Mouse (Mus musculus) urinary bladder, postnatal 36 days (tissue): ENCODE data around the gene Gm21969.

Experiments
- DNase-seq, 2 experiments: peaks; one replicate each; pipeline ENCODE4 v3.0.0; 2022; ENCODE audit warnings: low spot score in 2 of 2, mixed read lengths in 1 of 2

Gm21969 gene

GRCm38 (mm10) chr4:139619765-139620164, 16.8 kb downstream of the Gm21969 start:
- no peak for DNase-seq

GRCm38 (mm10) chr4:139622373-139623282, 19.6 kb downstream of the Gm21969 start, which contains the start of gene Aldh4a1:
TSS of gene Aldh4a1 (plus strand) at chr4:139622866.
- DNase-seq: peak; percentile 77 to 89

- no peak for DNase-seq
Measured at GRCm38 (mm10) chr4:139623434-139624115, 20.6 kb downstream of the Gm21969 start.

GRCm38 (mm10) chr4:139624116-139624489, 21.1 kb downstream of the Gm21969 start:
- no peak for DNase-seq

- DNase-seq: peak in 1 of 2 experiments; percentile 66
Measured at GRCm38 (mm10) chr4:139624706-139625105, 21.7 kb downstream of the Gm21969 start.

GRCm38 (mm10) chr4:139627361-139627760, 24.4 kb downstream of the Gm21969 start:
- no peak for DNase-seq

- DNase-seq: no peak
Measured at GRCm38 (mm10) chr4:139630171-139630570, 27.2 kb downstream of the Gm21969 start.

- no peak for DNase-seq
Measured at GRCm38 (mm10) chr4:139631141-139631540, 28.2 kb downstream of the Gm21969 start.

- no peak for DNase-seq
Measured at GRCm38 (mm10) chr4:139631569-139632253, 28.7 kb downstream of the Gm21969 start.

- no peak for DNase-seq
Measured at GRCm38 (mm10) chr4:139632254-139632580, 29.2 kb downstream of the Gm21969 start.

GRCm38 (mm10) chr4:139636373-139636772, 33.4 kb downstream of the Gm21969 start:
- peak in 1 of 2 experiments; percentile 65 for DNase-seq

- no peak for DNase-seq
Measured at GRCm38 (mm10) chr4:139637847-139638246, 34.9 kb downstream of the Gm21969 start.

GRCm38 (mm10) chr4:139638356-139638755, 35.4 kb downstream of the Gm21969 start:
- DNase-seq: no peak

GRCm38 (mm10) chr4:139639801-139640200, 36.8 kb downstream of the Gm21969 start:
- no peak for DNase-seq

GRCm38 (mm10) chr4:139640333-139640732, 37.3 kb downstream of the Gm21969 start:
- DNase-seq: no peak

- no peak for DNase-seq
Measured at GRCm38 (mm10) chr4:139640775-139641174, 37.8 kb downstream of the Gm21969 start.

GRCm38 (mm10) chr4:139641829-139642425, 38.9 kb downstream of the Gm21969 start:
- DNase-seq: no peak

- DNase-seq: peak; percentile 67 to 72
Measured at GRCm38 (mm10) chr4:139643972-139644371, 41.0 kb downstream of the Gm21969 start.

GRCm38 (mm10) chr4:139646916-139647315, 43.9 kb downstream of the Gm21969 start:
- no peak for DNase-seq

- DNase-seq: no peak
Measured at GRCm38 (mm10) chr4:139650086-139650743, 47.2 kb downstream of the Gm21969 start.

- no peak for DNase-seq
Measured at GRCm38 (mm10) chr4:139650907-139651306, 47.9 kb downstream of the Gm21969 start.
